Mouse (Mus musculus): ENCODE data around the gene Gbx2.

GRCm38 (mm10) chr1:89976411-89976810 is 45.4 kb upstream of the Gbx2 start:
- TF ChIP-seq CTCF (IDR thresholded peaks at IDR 0.05; ENCODE audit: borderline replicate concordance, extremely low read depth, insufficient read depth, insufficient read length) (no peak), POLR2A (IDR thresholded peaks at IDR 0.05; ENCODE audit: borderline replicate concordance, extremely low read depth, insufficient read depth, insufficient read length, poor library complexity, severe bottlenecking) (no peak)
